Mouse (Mus musculus): ENCODE results near the gene Hoxd8.

The Hoxd8 gene

DNA sequence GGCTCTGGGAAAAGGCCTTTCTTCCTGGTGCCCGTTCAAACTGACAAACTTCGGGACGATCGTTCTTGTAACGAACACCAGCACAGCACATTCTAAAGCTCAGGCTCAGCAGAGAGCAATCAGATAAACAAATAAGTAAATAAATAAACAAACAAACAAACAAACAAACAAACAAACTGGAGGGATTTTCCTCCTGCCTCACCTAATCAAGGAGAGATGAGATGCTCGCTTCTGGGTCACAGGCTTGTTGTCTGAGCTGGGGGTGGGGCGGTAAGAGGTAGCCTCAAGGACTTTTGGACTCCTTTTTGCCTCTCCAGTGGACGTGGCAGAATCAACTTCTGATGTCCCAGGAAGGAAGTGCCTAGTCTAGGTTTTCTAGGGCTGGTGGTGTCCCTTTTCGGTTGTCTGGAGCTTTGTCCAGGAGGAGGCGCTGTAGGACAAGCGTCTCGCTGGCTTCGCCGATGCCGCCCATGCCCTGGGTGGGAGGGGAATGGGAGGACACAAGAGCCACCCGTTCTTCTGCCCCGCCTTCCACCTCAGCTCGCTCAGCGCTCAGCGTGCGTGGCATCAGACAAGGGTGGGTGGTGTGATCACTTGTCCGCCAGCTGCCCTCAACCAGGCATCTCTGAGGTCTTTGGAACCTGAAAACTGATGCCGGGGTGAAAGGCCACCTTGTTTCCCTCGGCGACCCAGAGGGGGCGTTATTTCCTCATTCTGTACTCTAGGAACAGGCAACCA is 11.3 kb downstream of the Hoxd8 start:
- DNase-seq = peak; percentile 85 to 91

DNA sequence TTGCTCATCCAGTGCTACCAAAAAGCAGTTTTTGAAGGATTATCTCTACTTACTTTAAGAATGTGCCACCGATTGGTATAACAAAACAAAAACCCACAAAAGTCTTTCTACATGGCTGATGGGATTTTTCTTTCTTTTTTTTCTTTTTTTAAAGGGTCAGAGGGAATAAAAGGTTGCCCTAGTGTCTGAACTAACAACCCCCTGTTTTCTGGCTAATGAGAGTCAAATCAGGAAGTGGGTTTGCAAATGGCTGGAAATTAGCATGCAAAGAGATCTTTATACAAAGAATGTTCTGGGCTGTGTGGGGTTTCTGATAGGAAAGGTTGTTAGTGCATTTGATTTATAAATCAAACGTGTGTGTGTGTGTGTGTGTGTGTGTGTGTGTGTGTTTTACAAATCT is 16.0 kb downstream of the Hoxd8 start:
- DNase-seq = no peak

DNA sequence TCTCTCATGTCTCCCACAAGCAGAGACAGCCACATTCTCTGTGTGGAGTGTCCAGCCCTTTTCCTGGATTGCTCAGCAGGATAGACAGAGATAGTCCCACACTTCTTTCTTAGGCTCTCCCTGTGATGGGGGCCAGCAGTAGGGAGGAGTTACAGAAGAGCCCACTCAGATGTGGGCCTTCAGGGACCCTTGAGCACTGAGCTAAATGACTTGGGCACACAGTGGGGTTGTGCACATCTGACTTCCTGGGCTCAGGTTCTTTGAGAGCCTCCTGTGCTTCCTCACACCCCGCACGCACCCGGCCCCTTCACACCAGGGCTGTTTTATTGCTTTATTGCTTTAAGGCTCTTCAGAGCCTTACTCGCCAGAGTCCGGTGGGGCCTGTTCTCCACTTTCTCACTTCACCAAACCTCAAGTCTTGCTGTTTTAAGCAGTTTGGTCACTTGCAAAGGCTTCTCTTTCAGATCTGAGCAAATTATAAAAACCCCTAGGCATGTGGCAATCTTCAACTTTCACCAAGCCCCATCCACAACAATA is 16.6 kb downstream of the Hoxd8 start:
- DNase-seq = no peak

DNA sequence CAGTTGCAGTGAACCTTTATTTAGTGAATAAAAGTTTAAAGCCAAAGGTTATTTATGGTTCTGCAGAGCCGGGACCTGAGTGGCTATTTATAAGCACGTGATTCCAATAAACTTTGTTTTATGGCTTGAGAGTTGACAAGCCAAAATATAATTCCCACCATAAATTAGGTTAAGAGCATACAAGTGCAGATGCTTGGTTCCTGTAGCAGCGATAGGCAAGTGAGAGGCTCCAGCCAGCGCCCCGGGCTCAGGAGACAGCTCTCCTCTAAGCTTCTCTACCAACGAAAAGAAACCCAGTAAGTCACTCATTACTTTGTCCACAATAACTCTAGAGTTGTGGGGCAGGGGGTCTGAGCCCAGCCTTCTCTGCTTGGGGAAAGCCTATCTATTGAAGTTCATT is 17.5 kb downstream of the Hoxd8 start:
- no peak for DNase-seq

- no peak for DNase-seq
Measured at GRCm38 (mm10) chr2:74722949-74723348, 18.5 kb downstream of the Hoxd8 start.

DNA sequence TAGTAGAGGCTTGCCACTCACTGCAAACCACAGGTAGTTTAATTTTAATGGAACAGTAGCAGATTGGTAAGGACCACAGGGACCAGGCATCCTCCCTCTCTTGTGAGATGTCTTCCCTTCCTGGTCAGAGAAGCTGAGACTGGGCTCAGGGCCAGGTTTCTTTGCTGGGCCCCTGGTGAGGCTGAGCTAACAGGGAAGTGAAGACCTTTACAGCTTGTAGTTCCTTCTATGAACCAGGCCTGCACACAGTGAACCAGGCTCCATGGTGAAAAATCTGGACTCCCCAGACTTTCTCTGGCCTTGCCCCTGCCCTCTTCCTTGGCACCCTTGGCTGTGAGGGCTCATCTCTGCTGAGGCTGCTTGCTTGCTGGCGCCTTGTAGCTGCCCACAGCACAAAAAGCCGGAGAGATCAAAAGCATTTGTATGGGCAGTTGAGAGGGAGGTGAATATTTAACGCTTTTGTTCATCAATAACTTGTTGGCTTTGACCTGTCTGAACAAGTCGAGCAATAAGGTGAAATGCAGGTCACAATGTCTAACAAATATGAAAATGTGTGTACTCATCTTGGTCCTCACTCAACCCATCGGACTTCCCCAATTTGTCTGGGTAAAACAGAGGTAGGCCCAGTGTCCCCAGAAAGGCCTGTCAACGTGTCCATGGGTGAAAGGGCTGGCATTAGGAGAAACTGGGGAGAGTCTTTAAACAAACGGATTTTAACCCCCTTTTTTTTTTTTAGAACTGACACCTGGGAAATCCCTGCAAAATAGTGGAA is 20.0 kb downstream of the Hoxd8 start:
- DNase-seq = no peak

DNA sequence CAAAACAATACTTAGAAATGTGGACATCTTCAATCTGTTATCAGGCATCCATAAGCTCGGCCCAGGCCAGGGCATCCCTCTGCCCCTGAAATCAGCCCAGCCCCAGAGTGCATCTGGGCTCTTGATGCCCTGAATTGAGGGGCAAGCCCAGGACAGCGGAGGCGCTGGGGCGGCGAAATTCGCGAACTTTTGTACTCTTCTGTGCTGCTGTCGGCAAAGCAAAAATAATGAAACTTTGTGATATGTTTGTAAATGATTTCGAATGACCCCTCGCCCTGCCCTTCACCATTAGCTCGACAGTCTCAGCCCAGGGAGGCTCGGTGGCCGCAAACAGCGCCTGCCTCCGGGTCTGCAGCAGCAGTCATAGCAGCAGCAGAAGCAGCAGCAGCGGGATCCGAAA is 20.8 kb downstream of the Hoxd8 start:
- DNase-seq = no peak

GRCm38 (mm10) chr2:74726551-74726950 is 22.1 kb downstream of the Hoxd8 start, which contains the start of gene Gm28230:
Gene Gm28230 (plus strand): TSS chr2:74726728.
- no peak for DNase-seq

DNA sequence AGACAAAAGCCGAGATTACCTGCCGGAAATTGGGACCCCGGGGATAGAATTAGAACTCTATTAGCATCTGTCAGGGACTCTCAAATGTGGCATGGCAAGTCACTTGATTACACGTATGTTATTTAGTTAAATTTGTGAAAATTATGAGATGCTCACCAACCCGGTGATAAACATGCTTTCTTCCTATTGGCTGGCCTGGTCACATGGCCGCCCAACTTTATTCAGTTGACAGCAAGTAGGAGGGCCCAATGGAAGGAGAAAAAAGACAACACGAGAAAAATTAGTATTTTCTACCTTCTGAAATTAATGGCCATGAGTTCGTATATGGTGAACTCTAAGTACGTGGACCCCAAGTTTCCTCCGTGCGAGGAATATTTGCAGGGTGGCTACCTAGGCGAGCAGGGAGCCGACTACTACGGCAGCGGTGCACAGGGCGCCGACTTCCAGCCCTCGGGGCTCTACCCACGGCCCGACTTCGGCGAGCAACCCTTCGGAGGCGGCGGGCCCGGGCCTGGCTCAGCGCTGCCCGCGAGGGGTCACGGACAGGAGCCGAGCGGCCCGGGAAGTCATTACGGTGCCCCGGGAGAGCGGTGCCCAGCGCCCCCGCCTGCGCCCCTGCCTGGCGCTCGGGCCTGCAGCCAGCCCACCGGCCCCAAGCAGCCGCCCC is 22.7 kb downstream of the Hoxd8 start:
- no peak for DNase-seq

DNA sequence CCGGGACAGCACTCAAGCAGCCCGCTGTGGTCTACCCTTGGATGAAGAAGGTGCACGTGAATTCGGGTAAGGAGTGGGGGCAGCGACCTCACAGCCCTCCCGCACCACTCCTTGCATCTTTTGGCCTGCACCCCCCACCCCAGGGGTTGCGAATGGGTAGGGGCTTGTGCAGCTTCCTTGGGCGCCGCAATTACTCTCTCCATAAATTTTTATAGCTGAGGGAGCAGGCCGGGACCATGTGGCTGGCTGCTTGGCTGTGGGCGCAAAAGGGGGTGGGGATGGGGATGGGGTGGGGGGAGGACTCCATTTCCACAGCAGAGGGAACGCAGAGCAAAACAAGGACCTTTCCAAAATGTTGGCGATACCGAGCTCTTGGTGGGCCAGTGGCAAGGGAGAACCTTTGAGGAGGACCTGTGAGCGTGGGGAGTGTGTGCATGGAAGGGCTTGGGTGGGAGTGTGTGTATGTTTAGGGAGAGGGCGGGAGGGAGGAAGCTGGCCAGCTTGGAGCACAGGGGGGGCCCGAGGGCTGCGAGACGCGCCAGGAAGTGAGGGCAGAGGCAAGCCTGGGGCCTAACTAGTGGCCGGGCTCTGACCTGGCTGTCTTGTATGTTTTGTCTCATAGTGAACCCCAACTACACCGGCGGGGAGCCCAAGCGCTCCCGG is 23.4 kb downstream of the Hoxd8 start:
- no peak for DNase-seq

DNA sequence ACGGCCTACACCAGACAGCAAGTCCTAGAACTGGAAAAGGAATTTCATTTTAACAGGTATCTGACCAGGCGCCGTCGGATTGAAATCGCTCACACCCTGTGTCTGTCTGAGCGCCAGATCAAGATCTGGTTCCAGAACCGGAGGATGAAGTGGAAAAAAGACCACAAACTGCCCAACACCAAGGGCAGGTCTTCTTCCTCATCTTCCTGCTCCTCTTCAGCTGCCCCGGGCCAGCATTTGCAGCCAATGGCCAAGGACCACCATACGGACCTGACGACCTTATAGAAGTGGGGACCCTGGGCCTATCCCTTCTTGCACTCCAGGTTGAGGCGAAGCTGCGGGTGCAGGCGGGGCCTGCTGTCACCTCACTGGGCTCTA is 23.9 kb downstream of the Hoxd8 start:
- DNase-seq = no peak

GRCm38 (mm10) chr2:74730331-74730730 is 25.9 kb downstream of the Hoxd8 start:
- DNase-seq = no peak

DNA sequence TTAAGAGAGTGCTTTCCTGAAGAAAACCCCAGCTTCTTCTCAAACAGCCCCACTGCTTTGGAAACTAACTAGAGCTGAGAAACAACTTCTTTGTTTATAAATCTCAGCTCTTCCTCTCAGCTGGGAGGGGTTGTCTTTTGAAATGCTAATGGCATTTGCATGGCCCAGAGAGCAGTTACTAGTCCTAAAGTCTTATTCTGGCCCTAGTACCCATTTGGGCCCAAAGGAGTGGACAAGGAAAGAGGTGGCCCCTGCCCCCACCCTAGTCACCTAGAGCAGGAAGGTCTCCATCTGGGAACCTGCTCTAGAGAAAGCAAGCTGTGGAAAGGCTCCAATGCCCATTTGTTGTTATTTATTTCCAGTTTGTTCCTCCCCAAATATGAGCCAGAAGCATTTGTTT is 26.6 kb downstream of the Hoxd8 start:
- no peak for DNase-seq

- no peak for DNase-seq
Measured at GRCm38 (mm10) chr2:74731799-74732512, 27.5 kb downstream of the Hoxd8 start.

DNA sequence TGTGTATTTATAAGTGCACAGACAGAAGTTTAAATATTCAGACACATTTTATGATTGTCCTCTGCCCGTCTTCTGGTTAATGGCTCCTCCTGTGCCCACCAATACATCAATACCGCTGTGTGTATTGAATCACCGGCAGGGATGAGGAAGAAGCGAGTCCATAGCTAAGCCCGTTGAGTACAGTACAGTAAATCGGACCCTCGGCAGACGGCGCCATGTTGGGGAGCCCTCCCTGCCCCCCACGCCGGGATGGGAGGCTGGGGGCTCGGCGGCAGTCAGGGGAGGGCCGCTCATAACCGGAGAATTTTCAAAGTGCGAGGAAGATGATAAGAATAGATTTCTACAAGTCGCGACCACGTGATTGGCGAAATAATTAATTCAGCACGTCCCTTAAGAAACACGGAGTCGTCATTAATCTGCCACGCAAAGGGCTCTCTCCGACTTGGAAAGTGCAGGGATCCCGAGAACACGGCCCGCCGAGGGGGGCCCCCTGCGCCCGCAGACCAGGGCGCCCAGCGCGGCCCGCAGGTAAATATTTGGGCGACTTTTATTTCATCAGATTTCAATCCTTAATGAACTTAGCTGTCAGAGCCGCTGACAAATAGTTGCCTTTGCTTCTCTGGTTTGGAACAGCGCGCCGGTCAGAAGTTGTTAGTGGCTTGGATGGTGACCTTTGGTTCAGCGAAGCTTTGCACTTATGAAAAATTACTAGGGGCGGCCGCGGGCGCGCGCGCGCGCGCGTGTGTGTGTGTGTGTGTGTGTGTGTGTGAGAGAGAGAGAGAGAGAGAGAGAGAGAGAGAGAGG is 28.3 kb downstream of the Hoxd8 start:
- DNase-seq = no peak

DNA sequence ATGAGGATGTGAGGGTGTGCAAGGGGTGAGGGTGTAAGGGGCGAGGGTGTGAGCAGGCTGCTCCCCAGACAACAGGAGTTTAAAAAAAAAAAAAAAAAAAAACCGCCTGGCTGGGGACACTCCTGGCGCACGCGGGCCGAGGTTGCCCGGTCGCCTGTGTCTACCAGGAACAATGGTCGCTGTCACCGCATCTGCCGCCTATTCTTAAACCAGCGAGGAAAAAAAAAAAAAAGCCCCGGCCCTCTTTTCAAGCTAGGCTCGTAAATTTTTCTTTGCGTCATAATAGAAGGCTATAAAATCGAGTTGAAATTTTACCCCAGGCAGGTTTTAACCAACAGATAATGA is 28.9 kb downstream of the Hoxd8 start:
- DNase-seq = no peak

GRCm38 (mm10) chr2:74733765-74734164 is 29.4 kb downstream of the Hoxd8 start:
- DNase-seq = no peak

GRCm38 (mm10) chr2:74734451-74734850 is 30.0 kb downstream of the Hoxd8 start:
- DNase-seq = no peak

- DNase-seq = no peak
Measured at GRCm38 (mm10) chr2:74734996-74735811, 30.8 kb downstream of the Hoxd8 start.

- no peak for DNase-seq
Measured at GRCm38 (mm10) chr2:74735851-74736687, 31.7 kb downstream of the Hoxd8 start.
